Comparison of ENCODE assay signal across 19 mouse cellular contexts in the genomic region with DNA sequence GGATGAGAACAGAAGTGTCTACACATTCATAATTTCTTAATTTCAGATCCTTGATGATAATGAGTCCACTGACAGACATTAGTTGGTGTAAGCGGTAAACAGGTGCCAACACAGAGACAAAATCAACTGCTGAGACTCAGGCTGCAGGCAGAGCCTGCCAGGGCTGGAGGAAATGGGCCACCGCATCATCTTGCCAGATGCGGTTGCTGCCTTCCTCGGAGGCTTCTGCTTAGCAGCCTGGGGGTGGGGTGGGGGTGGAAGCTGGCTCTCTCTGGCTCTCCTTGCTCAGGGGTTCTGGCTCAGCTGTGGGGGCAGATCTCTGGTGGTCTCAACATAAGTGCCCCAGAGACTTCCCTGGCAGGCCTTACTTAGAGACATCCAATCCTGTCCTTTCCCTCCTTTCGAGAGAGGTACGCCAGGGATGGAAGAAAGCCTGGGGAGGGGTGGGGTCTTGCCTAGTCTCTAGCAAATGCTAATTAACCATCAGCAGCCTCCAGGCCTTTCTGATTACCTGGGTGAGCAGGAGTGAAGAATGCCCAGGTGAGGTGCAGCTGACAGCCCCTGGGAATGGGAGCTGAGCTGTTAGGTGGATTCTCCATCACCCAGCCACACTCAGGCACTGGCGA. TPM values are rescaled to one million over a fixed set of nuclear protein-coding genes. Genes with fewer than 3 reads are reported as not detected.
DNase-seq lines count a peak whose midpoint lies in the region; ATAC-seq lines count a peak whose summit lies in the region.
"Had no signal": no experiment of that assay in that cellular context is flagged by ENCODE, and none has a peak within 500 bp of the region (broad histone marks: within the 10 kb centered on the region; RNA-seq: fewer than 3 reads in every experiment).

No protein-coding gene starts in this region.

- WGBS in kidney, embryonic 14.5 days = 66% methylated on average over 7 of the region's 7 CpGs

- intact Hi-C loops in left cerebral cortex, postnatal 10 days (cut with DNase I) = no loop called here
- intact Hi-C loops in left cerebral cortex, postnatal 4 days (cut with DNase I) = no loop called here

- no peak overlapping the region for H3K27ac ChIP-seq in kidney, embryonic 14.5 days (ENCODE audit: low read depth, low read length)
- H3K27ac ChIP-seq: forebrain, embryonic 15.5 days; kidney, embryonic 15.5 days; limb, embryonic 15.5 days; macrophage; midbrain, embryonic 15.5 days; neural tube, embryonic 12.5 days had no signal

- H3K9me3 ChIP-seq in kidney, embryonic 14.5 days (ENCODE audit: control insufficient read depth, low read length) = no peaks in the 10 kb centered on the region
- H3K9me3 ChIP-seq: forebrain, embryonic 15.5 days; kidney, embryonic 15.5 days; limb, embryonic 15.5 days; midbrain, embryonic 15.5 days; neural tube, embryonic 12.5 days had no signal

- no peak overlapping the region for H3K4me3 ChIP-seq in kidney, embryonic 14.5 days (ENCODE audit: low read length)
- H3K4me3 ChIP-seq: forebrain, embryonic 15.5 days; kidney, embryonic 15.5 days; limb, embryonic 15.5 days; midbrain, embryonic 15.5 days; neural tube, embryonic 12.5 days had no signal

- no peaks in the 10 kb centered on the region; the same call in 1 of the 2 replicates for H3K4me1 ChIP-seq in kidney, embryonic 14.5 days (ENCODE audit: control insufficient read depth, insufficient read depth, low read length)
- H3K4me1 ChIP-seq: limb, embryonic 15.5 days; neural tube, embryonic 12.5 days had no signal

- H3K27me3 ChIP-seq in kidney, embryonic 14.5 days (ENCODE audit: control insufficient read depth, insufficient read depth, low read length) = no peaks in the 10 kb centered on the region
- H3K27me3 ChIP-seq: forebrain, embryonic 15.5 days; kidney, embryonic 15.5 days; limb, embryonic 15.5 days; midbrain, embryonic 15.5 days; neural tube, embryonic 12.5 days had no signal

- no peak for ATAC-seq in kidney, embryonic 14.5 days (ENCODE audit: low FRiP score, low TSS enrichment)
- ATAC-seq: forebrain, embryonic 15.5 days; inflammation-experienced regulatory T-cells, adult 6 months; midbrain, embryonic 15.5 days; Patski had no signal

- H3K9ac ChIP-seq in kidney, embryonic 14.5 days (ENCODE audit: low read depth, low read length) = no peak overlapping the region
- H3K9ac ChIP-seq: forebrain, embryonic 15.5 days; kidney, embryonic 15.5 days; limb, embryonic 15.5 days; midbrain, embryonic 15.5 days; neural tube, embryonic 12.5 days had no signal

- H3K36me3 ChIP-seq in kidney, embryonic 14.5 days (ENCODE audit: control insufficient read depth, insufficient read depth, low read length) = no peaks in the 10 kb centered on the region
- H3K36me3 ChIP-seq: forebrain, embryonic 15.5 days; kidney, embryonic 15.5 days; limb, embryonic 15.5 days; midbrain, embryonic 15.5 days; neural tube, embryonic 12.5 days had no signal

- H3K4me2 ChIP-seq in kidney, embryonic 14.5 days (replicated peaks; ENCODE audit: low read depth, low read length) = no peak overlapping the region
- H3K4me2 ChIP-seq: forebrain, embryonic 15.5 days; kidney, embryonic 15.5 days; limb, embryonic 15.5 days; midbrain, embryonic 15.5 days; neural tube, embryonic 12.5 days had no signal

- DNase-seq in cerebellum, postnatal 10 days = peak; percentile 44 to 59
- no peak for DNase-seq in cerebellum, adult 18-20 months
- peak; percentile 6 to 42 for DNase-seq in left cerebral cortex, adult 8-10 months (ENCODE audit: low spot score in 2 of 2)
- DNase-seq in left cerebral cortex, postnatal 10 days (ENCODE audit: extremely low spot score in 1 of 2, low spot score in 2 of 2) = no peak
- peak; percentile 57 for DNase-seq in left cerebral cortex, postnatal 4 days
- DNase-seq in thymus, postnatal 14 days = peak; percentile 78
- DNase-seq in kidney, adult 8-10 months = no peak
- DNase-seq: adrenal gland, postnatal 36 days; heart, postnatal 10 days; lung, adult 2 months had no signal

RNA-seq across cellular contexts. Expression of a gene that starts 52.7 kb away (rescaled TPM):
- 10 to 100 TPM; 10.9 to 12.9 (median 11.6) TPM for total RNA-seq in left cerebral cortex, adult 8-10 months (2022)
- 10 to 100 TPM in 1 of 2 experiments, 1 to 10 TPM in 1; 9.9 to 12.2 TPM for total RNA-seq in left cerebral cortex, postnatal 10 days (2021)
- total RNA-seq in left cerebral cortex, postnatal 4 days (2021) = 10 to 100 TPM; 10.4 to 10.8 TPM
- 6.3 and 7.8 TPM in 2 replicates for polyA plus RNA-seq in kidney, embryonic 14.5 days (2014; fragmentation: Nextera tagmentation; extraction: Ambion mirVana)

Comparison
In these comparisons a context has a peak if more than half of its experiments do, and no peak if none do; other contexts are left out.
1. DNase-seq: peak in cerebellum, postnatal 10 days (2 of 2), left cerebral cortex, adult 8-10 months (2 of 2), left cerebral cortex, postnatal 4 days (single experiment) and thymus, postnatal 14 days (single experiment); none in cerebellum, adult 18-20 months (0 of 2), left cerebral cortex, postnatal 10 days (0 of 2) and kidney, adult 8-10 months (0 of 2).